Mouse (Mus musculus): ENCODE data around the gene Plekho2. TPM values are rescaled to one million over a fixed set of nuclear protein-coding genes. Genes with fewer than 3 reads are reported as not detected.
A peak's percentile ranks its signal among the peaks of the same experiment; 100 is the strongest.

Gene Plekho2
- polyA plus RNA-seq, 1 experiment from 2014 or later, result 14.9 TPM

- Histone ChIP-seq H3K27me3 (replicated peaks) (no peaks in the 10 kb centered on the region), H3K4me3 (no peak overlapping the region), H3K27ac (ENCODE audit: poor library complexity, severe bottlenecking) (no peak overlapping the region), H3K9me3 (replicated peaks) (no peaks in the 10 kb centered on the region), H3K4me2 (no peak overlapping the region), H3K4me1 (replicated peaks) (peaks cover 8% of the 10 kb centered on the region), H3K36me3 (peaks cover 60% of the 10 kb centered on the region), H3K9ac (no peak overlapping the region)
- no peak for ATAC-seq (ENCODE audit: insufficient number of reproducible peaks, low FRiP score)
- 73% methylated on average over 6 of the region's 6 CpGs for WGBS
Observed at GRCm38 (mm10) chr9:65569491-65569971, 10.3 kb downstream of the Plekho2 start.

- H3K4me2 ChIP-seq, result no peak overlapping the region
- no peaks in the 10 kb centered on the region for H3K9me3 ChIP-seq (replicated peaks)
- H3K4me1 ChIP-seq (replicated peaks), result peaks cover 6% of the 10 kb centered on the region; the same call in 1 of the 2 replicates
- no peak overlapping the region for H3K4me3 ChIP-seq
- no peak for ATAC-seq (ENCODE audit: insufficient number of reproducible peaks, low FRiP score)
- H3K36me3 ChIP-seq, result peaks cover 62% of the 10 kb centered on the region
- H3K27me3 ChIP-seq (replicated peaks), result no peaks in the 10 kb centered on the region
- no peak overlapping the region for H3K9ac ChIP-seq
- H3K27ac ChIP-seq (ENCODE audit: poor library complexity, severe bottlenecking), result no peak overlapping the region
- 83% methylated on average over 6 of the region's 6 CpGs for WGBS
Observed at GRCm38 (mm10) chr9:65568787-65569186, 11.1 kb downstream of the Plekho2 start.

GRCm38 (mm10) chr9:65564698-65565097, 15.1 kb downstream of the Plekho2 start:
- H3K27me3 ChIP-seq (replicated peaks), result no peaks in the 10 kb centered on the region
- no peak overlapping the region for H3K4me3 ChIP-seq
- no peak overlapping the region for H3K4me2 ChIP-seq
- peaks cover 25% of the 10 kb centered on the region for H3K4me1 ChIP-seq (replicated peaks)
- no peaks in the 10 kb centered on the region for H3K9me3 ChIP-seq (replicated peaks)
- no peak overlapping the region for H3K27ac ChIP-seq (ENCODE audit: poor library complexity, severe bottlenecking)
- WGBS, result 91% methylated on average over 2 of the region's 2 CpGs
- no peak for ATAC-seq (ENCODE audit: insufficient number of reproducible peaks, low FRiP score)
- H3K9ac ChIP-seq, result no peak overlapping the region
- H3K36me3 ChIP-seq, result peaks cover 58% of the 10 kb centered on the region

- Histone ChIP-seq H3K9ac (no peak overlapping the region), H3K4me3 (no peak overlapping the region), H3K9me3 (replicated peaks) (no peaks in the 10 kb centered on the region), H3K4me1 (replicated peaks) (peaks cover 18% of the 10 kb centered on the region), H3K4me2 (no peak overlapping the region), H3K36me3 (peaks cover 58% of the 10 kb centered on the region), H3K27me3 (replicated peaks) (no peaks in the 10 kb centered on the region), H3K27ac (ENCODE audit: poor library complexity, severe bottlenecking) (no peak overlapping the region)
- WGBS, result 83% methylated on average over 5 of the region's 5 CpGs
- no peak for ATAC-seq (ENCODE audit: insufficient number of reproducible peaks, low FRiP score)
Observed at GRCm38 (mm10) chr9:65563073-65563472, 16.8 kb downstream of the Plekho2 start.

- Histone ChIP-seq H3K27ac (ENCODE audit: poor library complexity, severe bottlenecking) (peak overlapping the region; percentile 44; the same call in 1 of the 2 replicates), H3K27me3 (replicated peaks) (no peaks in the 10 kb centered on the region), H3K9ac (0 out of 2 replicates have a peak overlapping the region, but pooled peaks have one; percentile 20), H3K36me3 (peaks cover 61% of the 10 kb centered on the region), H3K4me2 (no peak overlapping the region), H3K4me3 (no peak overlapping the region), H3K4me1 (replicated peaks) (peaks cover 18% of the 10 kb centered on the region), H3K9me3 (replicated peaks) (no peaks in the 10 kb centered on the region)
- 21% methylated on average over 4 of the region's 4 CpGs for WGBS
- peak; percentile 68 for ATAC-seq (ENCODE audit: insufficient number of reproducible peaks, low FRiP score)
Observed at GRCm38 (mm10) chr9:65562081-65562506, 17.7 kb downstream of the Plekho2 start.

- no peak for ATAC-seq (ENCODE audit: insufficient number of reproducible peaks, low FRiP score)
- Histone ChIP-seq H3K9me3 (replicated peaks) (no peaks in the 10 kb centered on the region), H3K4me2 (no peak overlapping the region), H3K4me3 (no peak overlapping the region), H3K27me3 (replicated peaks) (no peaks in the 10 kb centered on the region), H3K9ac (no peak overlapping the region), H3K4me1 (replicated peaks) (peaks cover 19% of the 10 kb centered on the region), H3K27ac (ENCODE audit: poor library complexity, severe bottlenecking) (no peak overlapping the region), H3K36me3 (peaks cover 65% of the 10 kb centered on the region)
- WGBS, result 84% methylated on average over 4 of the region's 4 CpGs
Observed at GRCm38 (mm10) chr9:65561016-65561415, 18.8 kb downstream of the Plekho2 start.

- Histone ChIP-seq H3K4me1 (replicated peaks) (peaks cover 37% of the 10 kb centered on the region), H3K9me3 (replicated peaks) (no peaks in the 10 kb centered on the region), H3K4me3 (no peak overlapping the region), H3K27me3 (replicated peaks) (no peaks in the 10 kb centered on the region), H3K36me3 (peaks cover 65% of the 10 kb centered on the region), H3K27ac (ENCODE audit: poor library complexity, severe bottlenecking) (no peak overlapping the region), H3K9ac (no peak overlapping the region), H3K4me2 (no peak overlapping the region)
- no peak for ATAC-seq (ENCODE audit: insufficient number of reproducible peaks, low FRiP score)
- WGBS, result 92% methylated on average over 6 of the region's 6 CpGs
Observed at GRCm38 (mm10) chr9:65558806-65559205, 21.0 kb downstream of the Plekho2 start.

GRCm38 (mm10) chr9:65556979-65557378, 22.9 kb downstream of the Plekho2 start:
- Histone ChIP-seq H3K4me3 (no peak overlapping the region), H3K9me3 (replicated peaks) (no peaks in the 10 kb centered on the region), H3K4me1 (replicated peaks) (peaks cover 36% of the 10 kb centered on the region), H3K4me2 (no peak overlapping the region), H3K36me3 (peaks cover 57% of the 10 kb centered on the region), H3K27ac (ENCODE audit: poor library complexity, severe bottlenecking) (no peak overlapping the region), H3K9ac (no peak overlapping the region), H3K27me3 (replicated peaks) (no peaks in the 10 kb centered on the region)
- ATAC-seq (ENCODE audit: insufficient number of reproducible peaks, low FRiP score), result no peak
- 91% methylated on average over 5 of the region's 5 CpGs for WGBS

- H3K4me1 ChIP-seq (replicated peaks), result peaks cover 34% of the 10 kb centered on the region
- H3K4me2 ChIP-seq, result no peak overlapping the region
- peaks cover 54% of the 10 kb centered on the region for H3K36me3 ChIP-seq
- H3K27me3 ChIP-seq (replicated peaks), result no peaks in the 10 kb centered on the region
- H3K9me3 ChIP-seq (replicated peaks), result no peaks in the 10 kb centered on the region
- no peak overlapping the region for H3K9ac ChIP-seq
- WGBS, result 92% methylated on average over 8 of the region's 8 CpGs
- H3K4me3 ChIP-seq, result no peak overlapping the region
- H3K27ac ChIP-seq (ENCODE audit: poor library complexity, severe bottlenecking), result no peak overlapping the region
- ATAC-seq (ENCODE audit: insufficient number of reproducible peaks, low FRiP score), result no peak
Observed at GRCm38 (mm10) chr9:65556349-65556748, 23.5 kb downstream of the Plekho2 start.

- Histone ChIP-seq H3K4me1 (replicated peaks) (peaks cover 37% of the 10 kb centered on the region), H3K4me2 (no peak overlapping the region), H3K27me3 (replicated peaks) (no peaks in the 10 kb centered on the region), H3K36me3 (peaks cover 51% of the 10 kb centered on the region), H3K4me3 (no peak overlapping the region), H3K27ac (ENCODE audit: poor library complexity, severe bottlenecking) (peak overlapping the region; percentile 71; the same call in 1 of the 2 replicates), H3K9ac (0 out of 2 replicates have a peak overlapping the region, but pooled peaks have one; percentile 6), H3K9me3 (replicated peaks) (no peaks in the 10 kb centered on the region)
- ATAC-seq (ENCODE audit: insufficient number of reproducible peaks, low FRiP score), result no peak
- 81% methylated on average over 4 of the region's 4 CpGs for WGBS
Observed at GRCm38 (mm10) chr9:65555621-65556020, 24.2 kb downstream of the Plekho2 start.

- 5% methylated on average over 5 of the region's 5 CpGs for WGBS
- H3K9ac ChIP-seq, result 0 out of 2 replicates have a peak overlapping the region, but pooled peaks have one; percentile 6
- peaks cover 48% of the 10 kb centered on the region for H3K36me3 ChIP-seq
- no peak overlapping the region for H3K4me3 ChIP-seq
- peaks cover 43% of the 10 kb centered on the region for H3K4me1 ChIP-seq (replicated peaks)
- H3K27me3 ChIP-seq (replicated peaks), result no peaks in the 10 kb centered on the region
- H3K9me3 ChIP-seq (replicated peaks), result no peaks in the 10 kb centered on the region
- H3K27ac ChIP-seq (ENCODE audit: poor library complexity, severe bottlenecking), result peak overlapping the region; percentile 71
- ATAC-seq (ENCODE audit: insufficient number of reproducible peaks, low FRiP score), result peak; percentile 58
- peak overlapping the region; percentile 29 for H3K4me2 ChIP-seq
Observed at GRCm38 (mm10) chr9:65555001-65555405, 24.8 kb downstream of the Plekho2 start.

- Histone ChIP-seq H3K4me2 (no peak overlapping the region), H3K9me3 (replicated peaks) (no peaks in the 10 kb centered on the region), H3K4me3 (no peak overlapping the region), H3K27me3 (replicated peaks) (no peaks in the 10 kb centered on the region), H3K4me1 (replicated peaks) (peaks cover 54% of the 10 kb centered on the region), H3K9ac (no peak overlapping the region), H3K36me3 (peaks cover 28% of the 10 kb centered on the region), H3K27ac (ENCODE audit: poor library complexity, severe bottlenecking) (no peak overlapping the region; the same call in 1 of the 2 replicates)
- no peak for ATAC-seq (ENCODE audit: insufficient number of reproducible peaks, low FRiP score)
- 88% methylated on average over 2 of the region's 2 CpGs for WGBS
Observed at GRCm38 (mm10) chr9:65552711-65553110, 27.1 kb downstream of the Plekho2 start.

Data from heart, embryonic 12.5 days (tissue).